Mouse (Mus musculus): ENCODE measurements around the gene Uhrf1bp1l. TPM values are rescaled to one million over a fixed set of nuclear protein-coding genes. Genes with fewer than 3 reads are reported as not detected.

Gene Uhrf1bp1l
- polyA plus RNA-seq, 1 experiment from 2014 or later: 27.3 TPM

- Histone ChIP-seq H3K4me1 (peaks cover 11% of the 10 kb centered on the region; the same call in 1 of the 2 replicates), H3K9me3 (no peaks in the 10 kb centered on the region), H3K27ac (no peak overlapping the region), H3K36me3 (0 out of 2 replicates have a peak, but pooled peaks cover 3% of the 10 kb centered on the region), H3K4me3 (no peak overlapping the region), H3K27me3 (no peaks in the 10 kb centered on the region), H3K4me2 (replicated peaks) (no peak overlapping the region), H3K9ac (no peak overlapping the region)
- ATAC-seq (ENCODE audit: insufficient number of reproducible peaks, insufficient read depth, low FRiP score, low TSS enrichment): no peak
- 83% methylated on average over 6 of the region's 6 CpGs for WGBS
Measured at GRCm38 (mm10) chr10:89730386-89730785, 14.4 kb upstream of the Uhrf1bp1l start.

- peak overlapping the region; percentile 52 for H3K9ac ChIP-seq
- H3K27ac ChIP-seq: no peak overlapping the region
- WGBS: 14% methylated on average over 5 of the region's 5 CpGs
Measured at GRCm38 (mm10) chr10:89731341-89731740, 13.4 kb upstream of the Uhrf1bp1l start.

GRCm38 (mm10) chr10:89732001-89732794 is 12.6 kb upstream of the Uhrf1bp1l start, which contains the start of gene Actr6:
Actr6 (minus strand) TSS chr10:89732295.
- Histone ChIP-seq H3K4me3 (peak within 1 kb of the TSS; percentile 62), H3K36me3 (no peaks in the 10 kb centered on the region), H3K4me1 (peaks cover 11% of the 10 kb centered on the region; the same call in 1 of the 2 replicates), H3K4me2 (replicated peaks) (peak within 1 kb of the TSS; percentile 70), H3K9me3 (no peaks in the 10 kb centered on the region), H3K27ac (no peak within 1 kb of the TSS), H3K27me3 (no peaks in the 10 kb centered on the region), H3K9ac (peak within 1 kb of the TSS; percentile 52)
- 2% methylated on average over 49 of the region's 49 CpGs for WGBS
- peak; percentile 95 for ATAC-seq (ENCODE audit: insufficient number of reproducible peaks, insufficient read depth, low FRiP score, low TSS enrichment)

More at GRCm38 (mm10) chr10:89731341-89731740, 13.4 kb upstream of the Uhrf1bp1l start:
- Histone ChIP-seq H3K36me3 (no peaks in the 10 kb centered on the region), H3K4me3 (peak overlapping the region; percentile 62), H3K27me3 (no peaks in the 10 kb centered on the region), H3K9me3 (no peaks in the 10 kb centered on the region), H3K4me2 (replicated peaks) (peak overlapping the region; percentile 70), H3K4me1 (peaks cover 11% of the 10 kb centered on the region; the same call in 1 of the 2 replicates)
- no peak for ATAC-seq (ENCODE audit: insufficient number of reproducible peaks, insufficient read depth, low FRiP score, low TSS enrichment)

- no peak overlapping the region for H3K4me2 ChIP-seq (replicated peaks)
- H3K36me3 ChIP-seq: no peaks in the 10 kb centered on the region
- H3K4me1 ChIP-seq: peaks cover 4% of the 10 kb centered on the region; the same call in 1 of the 2 replicates
- H3K9me3 ChIP-seq: no peaks in the 10 kb centered on the region
- H3K27ac ChIP-seq: no peak overlapping the region
- 49% methylated on average over 5 of the region's 5 CpGs for whole genome bisulfite sequencing
- H3K9ac ChIP-seq: no peak overlapping the region
- ATAC-seq (ENCODE audit: insufficient number of reproducible peaks, insufficient read depth, low FRiP score, low TSS enrichment): no peak
- H3K27me3 ChIP-seq: no peaks in the 10 kb centered on the region
- no peak overlapping the region for H3K4me3 ChIP-seq
Measured at GRCm38 (mm10) chr10:89737092-89737491, 7.7 kb upstream of the Uhrf1bp1l start.

GRCm38 (mm10) chr10:89737887-89738286 is 6.9 kb upstream of the Uhrf1bp1l start:
- Histone ChIP-seq H3K36me3 (no peaks in the 10 kb centered on the region), H3K27ac (no peak overlapping the region), H3K4me3 (no peak overlapping the region), H3K27me3 (no peaks in the 10 kb centered on the region), H3K9ac (no peak overlapping the region), H3K4me2 (replicated peaks) (no peak overlapping the region), H3K4me1 (peaks cover under 1% of the 10 kb centered on the region; the same call in 1 of the 2 replicates), H3K9me3 (no peaks in the 10 kb centered on the region)
- no peak for ATAC-seq (ENCODE audit: insufficient number of reproducible peaks, insufficient read depth, low FRiP score, low TSS enrichment)
- whole genome bisulfite sequencing: 86% methylated on average over 3 of the region's 3 CpGs

- no peaks in the 10 kb centered on the region for H3K4me1 ChIP-seq
- H3K27me3 ChIP-seq: no peaks in the 10 kb centered on the region
- no peak overlapping the region for H3K4me2 ChIP-seq (replicated peaks)
- ATAC-seq (ENCODE audit: insufficient number of reproducible peaks, insufficient read depth, low FRiP score, low TSS enrichment): no peak
- 92% methylated on average over 9 of the region's 9 CpGs for WGBS
- no peak overlapping the region for H3K27ac ChIP-seq
- H3K9me3 ChIP-seq: no peaks in the 10 kb centered on the region
- no peak overlapping the region for H3K9ac ChIP-seq
- H3K36me3 ChIP-seq: no peaks in the 10 kb centered on the region
- H3K4me3 ChIP-seq: no peak overlapping the region
Measured at GRCm38 (mm10) chr10:89738395-89738794, 6.4 kb upstream of the Uhrf1bp1l start.

GRCm38 (mm10) chr10:89739703-89740102 is 5.1 kb upstream of the Uhrf1bp1l start:
- no peak overlapping the region for H3K4me3 ChIP-seq
- H3K9me3 ChIP-seq: no peaks in the 10 kb centered on the region
- WGBS: 37% methylated on average over 6 of the region's 7 CpGs
- no peak overlapping the region for H3K4me2 ChIP-seq (replicated peaks)
- H3K36me3 ChIP-seq: no peaks in the 10 kb centered on the region
- H3K4me1 ChIP-seq: no peaks in the 10 kb centered on the region
- no peaks in the 10 kb centered on the region for H3K27me3 ChIP-seq
- no peak overlapping the region for H3K27ac ChIP-seq
- H3K9ac ChIP-seq: no peak overlapping the region
- no peak for ATAC-seq (ENCODE audit: insufficient number of reproducible peaks, insufficient read depth, low FRiP score, low TSS enrichment)

- H3K27ac ChIP-seq: no peak overlapping the region
- no peak overlapping the region for H3K4me2 ChIP-seq (replicated peaks)
- no peak for ATAC-seq (ENCODE audit: insufficient number of reproducible peaks, insufficient read depth, low FRiP score, low TSS enrichment)
- no peaks in the 10 kb centered on the region for H3K4me1 ChIP-seq
- 80% methylated on average over 6 of the region's 6 CpGs for WGBS
- H3K27me3 ChIP-seq: no peaks in the 10 kb centered on the region
- no peak overlapping the region for H3K9ac ChIP-seq
- no peaks in the 10 kb centered on the region for H3K36me3 ChIP-seq
- H3K9me3 ChIP-seq: no peaks in the 10 kb centered on the region
- no peak overlapping the region for H3K4me3 ChIP-seq
Measured at GRCm38 (mm10) chr10:89740995-89741394, 3.8 kb upstream of the Uhrf1bp1l start.

- Histone ChIP-seq H3K4me2 (replicated peaks) (no peak overlapping the region), H3K4me3 (no peak overlapping the region), H3K27me3 (no peaks in the 10 kb centered on the region), H3K4me1 (peaks cover 6% of the 10 kb centered on the region), H3K9me3 (no peaks in the 10 kb centered on the region), H3K36me3 (no peaks in the 10 kb centered on the region), H3K27ac (no peak overlapping the region), H3K9ac (no peak overlapping the region)
- WGBS: 93% methylated on average over 4 of the region's 4 CpGs
- ATAC-seq (ENCODE audit: insufficient number of reproducible peaks, insufficient read depth, low FRiP score, low TSS enrichment): no peak
Measured at GRCm38 (mm10) chr10:89743266-89743665, 1.5 kb upstream of the Uhrf1bp1l start.

GRCm38 (mm10) chr10:89744341-89744740 is 450 bp upstream of the Uhrf1bp1l start:
- H3K27ac ChIP-seq: no peak overlapping the region
- no peak overlapping the region for H3K9ac ChIP-seq

GRCm38 (mm10) chr10:89745666-89746020 is 852 bp downstream of the Uhrf1bp1l start:
- Histone ChIP-seq H3K36me3 (no peaks in the 10 kb centered on the region), H3K4me3 (peak overlapping the region; percentile 79), H3K4me2 (replicated peaks) (peak overlapping the region; percentile 58), H3K9me3 (no peaks in the 10 kb centered on the region), H3K27me3 (no peaks in the 10 kb centered on the region), H3K27ac (peak overlapping the region; percentile 86; the same call in 1 of the 2 replicates), H3K9ac (peak overlapping the region; percentile 82), H3K4me1 (peaks cover 6% of the 10 kb centered on the region)
- WGBS: 0% methylated on average over 14 of the region's 14 CpGs
- no peak for ATAC-seq (ENCODE audit: insufficient number of reproducible peaks, insufficient read depth, low FRiP score, low TSS enrichment)

More at GRCm38 (mm10) chr10:89744341-89744740, 450 bp upstream of the Uhrf1bp1l start:
- no peaks in the 10 kb centered on the region for H3K36me3 ChIP-seq
- peaks cover 6% of the 10 kb centered on the region for H3K4me1 ChIP-seq
- H3K4me3 ChIP-seq: peak overlapping the region; percentile 79
- H3K4me2 ChIP-seq (replicated peaks): peak overlapping the region; percentile 58
- no peaks in the 10 kb centered on the region for H3K9me3 ChIP-seq
- ATAC-seq (ENCODE audit: insufficient number of reproducible peaks, insufficient read depth, low FRiP score, low TSS enrichment): no peak
- no peaks in the 10 kb centered on the region for H3K27me3 ChIP-seq
- WGBS: 28% methylated on average over 3 of the region's 3 CpGs

- Histone ChIP-seq H3K27ac (no peak overlapping the region), H3K4me1 (peaks cover 6% of the 10 kb centered on the region), H3K4me3 (no peak overlapping the region), H3K27me3 (no peaks in the 10 kb centered on the region), H3K36me3 (no peaks in the 10 kb centered on the region), H3K4me2 (replicated peaks) (no peak overlapping the region), H3K9me3 (no peaks in the 10 kb centered on the region), H3K9ac (no peak overlapping the region)
- ATAC-seq (ENCODE audit: insufficient number of reproducible peaks, insufficient read depth, low FRiP score, low TSS enrichment): no peak
- WGBS: 82% methylated on average over 3 of the region's 3 CpGs
Measured at GRCm38 (mm10) chr10:89746581-89746980, 1.8 kb downstream of the Uhrf1bp1l start.
